Mouse (Mus musculus) limb, embryonic 14.5 days (tissue): ENCODE data around the gene Nvl. TPM values are rescaled to one million over a fixed set of nuclear protein-coding genes. Genes with fewer than 3 reads are reported as not detected.

Experiments
- ATAC-seq: fragments of 200-750 bp; cut with Nextera tagmentation; 2 replicates; pipeline ENCODE4 v1.8.0; 2017; ENCODE audit warnings: low read depth, moderate number of reproducible peaks, moderate TSS enrichment; ENCODE audit not compliant: low FRiP score
- DNase-seq: peaks from one replicate; pipeline ENCODE4 v3.0.0-alpha.2; 2015; ENCODE audit warnings: low spot score
- H3K27ac ChIP-seq: fragments of 300-500 bp; sonication (generic); replicated peaks from 2 replicates; pipeline ENCODE4 v1.5.1; 2014; ENCODE audit warnings: low read depth, mild to moderate bottlenecking, low read length, moderate library complexity, mixed read lengths
- H3K27me3 ChIP-seq: fragments of 300-500 bp; sonication (generic); 2 replicates; pipeline ENCODE4 v1.6.1; 2014; ENCODE audit warnings: low read length, mixed read lengths; ENCODE audit not compliant: control insufficient read depth, insufficient read depth
- H3K36me3 ChIP-seq: fragments of 300-500 bp; sonication (generic); 2 replicates; pipeline ENCODE4 v1.6.1; 2014; ENCODE audit warnings: mild to moderate bottlenecking, low read length, moderate library complexity, mixed read lengths; ENCODE audit not compliant: control insufficient read depth, insufficient read depth
- H3K4me1 ChIP-seq: fragments of 300-500 bp; sonication (generic); 2 replicates; pipeline ENCODE4 v1.6.1; 2014; ENCODE audit warnings: antibody characterized with exemption, low read length, mixed read lengths; ENCODE audit not compliant: control insufficient read depth, insufficient read depth
- H3K4me2 ChIP-seq: fragments of 300-500 bp; sonication (generic); replicated peaks from 2 replicates; pipeline ENCODE4 v1.6.1; 2014; ENCODE audit warnings: low read depth, mild to moderate bottlenecking, low read length, moderate library complexity; ENCODE audit not compliant: severe bottlenecking
- H3K4me3 ChIP-seq: fragments of 300-500 bp; sonication (generic); replicated peaks from 2 replicates; pipeline ENCODE4 v1.5.1; 2014; ENCODE audit warnings: low read length
- H3K9ac ChIP-seq: fragments of 300-500 bp; sonication (generic); 2 replicates; pipeline ENCODE4 v1.6.1; 2014; ENCODE audit warnings: mild to moderate bottlenecking, low read depth, low read length, moderate library complexity; ENCODE audit not compliant: severe bottlenecking
- H3K9me3 ChIP-seq: fragments of 300-500 bp; sonication (generic); 2 replicates; pipeline ENCODE4 v1.6.1; 2016; ENCODE audit warnings: low read length; ENCODE audit not compliant: control insufficient read depth
- POLR2A ChIP-seq: fragments of 200-500 bp; IDR thresholded peaks from 2 replicates; pipeline ENCODE4 v1.8.0; 2012; ENCODE audit warnings: inconsistent platforms, mild to moderate bottlenecking, moderate library complexity, borderline replicate concordance; ENCODE audit not compliant: insufficient read depth, insufficient read length; ENCODE audit errors: extremely low read depth
- WGBS: fragments of 180-500 bp; shearing (Covaris S2); extraction: QIAGEN DNeasy Blood & Tissue Kit; methylation state at CpG from one replicate; pipeline ENCODE4 v1.1.7; 2014; 5-methylcytosine and 5-hydroxymethylcytosine counted together
- polyA plus RNA-seq, 2 experiments: library from polyadenylated mRNA; depleted of rRNA in 1 of 2; stranded (reverse) in 1 of 2; unstranded in 1 of 2; fragments of >200 nt; fragmentation: Nextera tagmentation in 1 of 2; extraction: Ambion mirVana in 1 of 2; gene quantifications; 2 replicates each; pipeline versions ENCODE4 v1.2.1 to v1.2.3; 2012 to 2014

Nvl gene
- polyA plus RNA-seq, 2 experiments, result 37.0 to 69.1 TPM

GRCm38 (mm10) chr1:181050937-181051336, 93.1 kb downstream of the Nvl start, which contains the start of gene 9130409I23Rik:
Gene 9130409I23Rik (plus strand): TSS chr1:181051237.
- H3K9me3 ChIP-seq, result no peaks in the 10 kb centered on the region
- no peaks in the 10 kb centered on the region for H3K27me3 ChIP-seq
- H3K36me3 ChIP-seq, result no peaks in the 10 kb centered on the region
- WGBS, result 75% methylated on average over 6 of the region's 6 CpGs
- no peak for ATAC-seq
- DNase-seq, result no peak
- H3K4me1 ChIP-seq, result no peaks in the 10 kb centered on the region
- no peak within 1 kb of the TSS for H3K9ac ChIP-seq
- no peak within 1 kb of the TSS for H3K4me3 ChIP-seq
- no peak for TF ChIP-seq POLR2A
- no peak within 1 kb of the TSS for H3K4me2 ChIP-seq
- no peak within 1 kb of the TSS for H3K27ac ChIP-seq

GRCm38 (mm10) chr1:181049328-181049842, 94.6 kb downstream of the Nvl start:
- Histone ChIP-seq H3K4me3 (no peak overlapping the region), H3K9ac (no peak overlapping the region), H3K27ac (no peak overlapping the region), H3K4me1 (no peaks in the 10 kb centered on the region), H3K36me3 (no peaks in the 10 kb centered on the region), H3K27me3 (no peaks in the 10 kb centered on the region), H3K4me2 (no peak overlapping the region), H3K9me3 (no peaks in the 10 kb centered on the region)
- no peak for TF ChIP-seq POLR2A
- no peak for ATAC-seq
- no peak for DNase-seq

- no peak for ATAC-seq
- Histone ChIP-seq H3K9me3 (no peaks in the 10 kb centered on the region), H3K9ac (no peak overlapping the region), H3K36me3 (no peaks in the 10 kb centered on the region), H3K27me3 (no peaks in the 10 kb centered on the region), H3K4me1 (no peaks in the 10 kb centered on the region), H3K4me2 (no peak overlapping the region), H3K4me3 (no peak overlapping the region), H3K27ac (no peak overlapping the region)
- DNase-seq, result no peak
- no peak for TF ChIP-seq POLR2A
- 49% methylated on average over 1 of the region's 1 CpGs for WGBS
Observed at GRCm38 (mm10) chr1:181047520-181047919, 96.5 kb downstream of the Nvl start.

- TF ChIP-seq POLR2A, result no peak
- WGBS, result 11% methylated on average over 4 of the region's 4 CpGs
Observed at GRCm38 (mm10) chr1:181039652-181040051, 104.4 kb downstream of the Nvl start.

GRCm38 (mm10) chr1:181037623-181038022, 106.4 kb downstream of the Nvl start:
- Histone ChIP-seq H3K27me3 (no peaks in the 10 kb centered on the region), H3K9ac (no peak overlapping the region), H3K9me3 (no peaks in the 10 kb centered on the region), H3K4me1 (no peaks in the 10 kb centered on the region), H3K4me3 (no peak overlapping the region), H3K27ac (no peak overlapping the region), H3K4me2 (no peak overlapping the region), H3K36me3 (no peaks in the 10 kb centered on the region)
- ATAC-seq (no peak), DNase-seq (no peak)
- 65% methylated on average over 4 of the region's 4 CpGs for WGBS
- TF ChIP-seq POLR2A, result no peak

More at GRCm38 (mm10) chr1:181039652-181040051, 104.4 kb downstream of the Nvl start:
- ATAC-seq (no peak), DNase-seq (peak; percentile 60)
- Histone ChIP-seq H3K4me3 (no peak overlapping the region), H3K27ac (no peak overlapping the region), H3K4me1 (no peaks in the 10 kb centered on the region), H3K9me3 (no peaks in the 10 kb centered on the region), H3K9ac (no peak overlapping the region), H3K27me3 (no peaks in the 10 kb centered on the region), H3K4me2 (peak overlapping the region; percentile 23; the same call in 1 of the 2 replicates), H3K36me3 (no peaks in the 10 kb centered on the region)

Other genes with a start within 250 kb of the Nvl start
- 62.5 and 80.3 TPM in 2 replicates for gene Pycr2, start 239.9 kb downstream of the Nvl start, polyA plus RNA-seq (2012; rRNA removed)
- gene Pycr2, start 239.9 kb downstream of the Nvl start, polyA plus RNA-seq (2014; fragmentation: Nextera tagmentation; extraction: Ambion mirVana), result 91.5 and 95.6 TPM in 2 replicates
- gene Lefty1, start 209.2 kb downstream of the Nvl start, polyA plus RNA-seq (2012; rRNA removed), result 4.1 and 4.8 TPM in 2 replicates
- 2.7 and 3.5 TPM in 2 replicates for gene Lefty1, start 209.2 kb downstream of the Nvl start, polyA plus RNA-seq (2014; fragmentation: Nextera tagmentation; extraction: Ambion mirVana)
- gene Tmem63a, start 201.9 kb downstream of the Nvl start, polyA plus RNA-seq (2012; rRNA removed), result 47.9 and 56.9 TPM in 2 replicates
- gene Tmem63a, start 201.9 kb downstream of the Nvl start, polyA plus RNA-seq (2014; fragmentation: Nextera tagmentation; extraction: Ambion mirVana), result 18.2 and 19.1 TPM in 2 replicates
- 6.7 TPM in 2 replicates for gene Ephx1, start 123.3 kb downstream of the Nvl start, polyA plus RNA-seq (2012; rRNA removed)
- gene Ephx1, start 123.3 kb downstream of the Nvl start, polyA plus RNA-seq (2014; fragmentation: Nextera tagmentation; extraction: Ambion mirVana), result 6.8 and 8.1 TPM in 2 replicates
- not detected in 2 replicates for gene 9130409I23Rik, start 93.0 kb downstream of the Nvl start, polyA plus RNA-seq (2012; rRNA removed)
- not detected in 2 replicates for gene 9130409I23Rik, start 93.0 kb downstream of the Nvl start, polyA plus RNA-seq (2014; fragmentation: Nextera tagmentation; extraction: Ambion mirVana)
- 24.3 and 26.6 TPM in 2 replicates for gene Cnih4, start 489 bp upstream of the Nvl start, polyA plus RNA-seq (2012; rRNA removed)
- gene Cnih4, start 489 bp upstream of the Nvl start, polyA plus RNA-seq (2014; fragmentation: Nextera tagmentation; extraction: Ambion mirVana), result 90.5 and 99.3 TPM in 2 replicates
- gene Wdr26, start 67.8 kb upstream of the Nvl start, polyA plus RNA-seq (2012; rRNA removed), result 57.9 and 58.7 TPM in 2 replicates
- 45.4 and 50.2 TPM in 2 replicates for gene Wdr26, start 67.8 kb upstream of the Nvl start, polyA plus RNA-seq (2014; fragmentation: Nextera tagmentation; extraction: Ambion mirVana)
- 0.64 and 0.69 TPM in 2 replicates for gene Cnih3, start 208.4 kb upstream of the Nvl start, polyA plus RNA-seq (2012; rRNA removed)
- gene Cnih3, start 208.4 kb upstream of the Nvl start, polyA plus RNA-seq (2014; fragmentation: Nextera tagmentation; extraction: Ambion mirVana), result 0.43 and 0.58 TPM in 2 replicates